Mouse (Mus musculus) cerebellum, postnatal 14 days (tissue): ENCODE results near the gene BC067074.

Source experiments
- DNase-seq, 2 experiments: peaks; one replicate each; pipeline ENCODE4 v3.0.0; 2021; ENCODE audit warnings: mixed read lengths in 2 of 2

BC067074 gene

DNA sequence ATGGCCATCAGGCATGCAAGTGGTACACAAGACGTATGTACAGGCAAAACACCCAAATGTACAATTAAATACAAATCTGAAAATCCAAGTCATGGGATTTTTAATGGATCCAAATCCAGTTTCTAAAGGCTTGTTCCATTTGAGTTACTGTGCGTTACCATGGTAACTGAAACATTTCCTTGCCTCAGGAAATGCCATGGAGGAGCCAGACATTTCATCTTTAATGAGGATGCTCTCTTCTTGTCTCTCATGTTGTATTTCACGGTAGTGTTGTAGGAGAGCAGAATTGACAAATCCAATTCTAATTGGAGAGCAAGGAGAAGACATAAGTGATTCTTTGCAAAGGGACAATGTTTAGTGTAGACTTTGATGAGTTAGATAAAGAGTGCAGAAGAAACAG lies 31.3 kb downstream of the BC067074 start:
- no peak for DNase-seq

DNA sequence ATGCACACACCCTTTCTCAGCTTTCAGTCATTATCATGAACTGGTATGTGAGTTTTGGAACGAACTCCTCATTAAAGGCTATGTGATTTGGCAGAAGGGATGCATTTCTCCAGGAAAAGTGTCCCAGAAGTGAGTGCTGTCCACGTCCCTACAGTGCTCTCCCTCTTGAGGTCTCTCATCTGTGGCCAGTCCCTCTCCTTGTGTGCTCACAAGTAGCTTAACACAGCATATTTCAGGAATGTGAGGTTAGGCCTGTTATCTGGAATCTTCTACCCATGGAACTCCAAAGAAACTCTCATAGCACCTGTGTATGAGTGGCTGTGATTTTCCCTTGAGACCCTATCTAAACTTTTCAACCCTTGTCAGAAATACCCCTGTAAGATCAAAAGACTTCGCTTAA lies 32.7 kb downstream of the BC067074 start:
- no peak for DNase-seq

DNA sequence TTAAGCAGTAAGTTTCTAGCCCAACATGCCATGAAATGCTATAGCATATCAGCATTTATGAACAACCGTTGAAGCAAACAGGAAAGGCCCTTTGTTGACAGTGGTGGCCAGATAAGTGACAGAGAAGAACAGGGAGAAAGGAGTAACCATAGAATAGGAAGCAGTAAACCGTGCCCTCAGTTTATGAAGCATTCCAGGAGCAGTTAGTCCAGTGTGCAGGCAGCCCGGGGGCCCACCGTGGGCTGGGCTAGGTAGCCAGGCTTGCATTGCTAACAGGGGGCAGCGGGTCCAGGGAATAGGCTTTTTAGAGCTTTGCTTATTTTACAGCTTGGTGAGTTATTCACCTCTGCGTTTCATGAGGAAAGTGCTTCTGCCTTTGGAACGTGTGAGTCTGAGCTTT lies 39.3 kb downstream of the BC067074 start:
- no peak for DNase-seq

DNA sequence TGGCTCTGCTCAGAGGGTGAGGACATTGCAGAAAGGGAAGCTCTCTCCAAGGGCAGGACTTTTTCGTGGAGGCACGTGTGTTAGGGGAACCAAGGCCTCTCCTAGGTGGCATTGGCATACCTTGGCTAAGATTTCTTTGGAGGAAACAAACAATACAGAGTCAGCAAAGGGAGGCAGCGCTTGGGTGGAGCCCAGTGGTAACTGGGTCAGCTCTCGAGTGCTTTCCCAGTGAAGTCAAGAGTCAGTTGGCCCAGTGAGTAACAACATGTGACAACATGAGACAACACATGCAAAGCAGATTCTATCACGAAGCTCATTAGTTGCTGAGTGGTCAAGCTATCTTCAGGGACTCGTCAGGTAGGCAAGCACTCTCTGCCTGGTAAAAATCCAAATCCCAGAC lies 40.4 kb downstream of the BC067074 start:
- no peak for DNase-seq

DNA sequence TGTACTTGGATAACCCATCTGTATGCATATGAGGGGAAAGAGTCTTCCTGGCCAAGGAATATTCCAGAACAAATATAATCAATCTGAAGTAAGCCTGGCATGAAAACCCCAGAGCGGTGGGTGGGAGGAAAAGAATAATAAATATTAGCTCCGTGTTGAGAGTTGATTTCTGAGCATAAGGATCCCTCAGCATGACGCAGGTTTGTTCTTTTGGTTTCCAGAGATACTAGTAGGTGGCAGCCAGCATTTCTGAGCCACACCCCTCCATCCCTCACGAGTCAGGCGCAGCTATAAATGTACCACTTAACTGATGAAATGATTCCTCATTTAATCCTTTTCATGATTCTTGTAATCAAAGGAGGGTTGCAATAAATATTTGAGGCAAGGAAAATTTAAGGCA lies 41.0 kb downstream of the BC067074 start:
- DNase-seq: peak in 1 of 2 experiments; percentile 27

DNA sequence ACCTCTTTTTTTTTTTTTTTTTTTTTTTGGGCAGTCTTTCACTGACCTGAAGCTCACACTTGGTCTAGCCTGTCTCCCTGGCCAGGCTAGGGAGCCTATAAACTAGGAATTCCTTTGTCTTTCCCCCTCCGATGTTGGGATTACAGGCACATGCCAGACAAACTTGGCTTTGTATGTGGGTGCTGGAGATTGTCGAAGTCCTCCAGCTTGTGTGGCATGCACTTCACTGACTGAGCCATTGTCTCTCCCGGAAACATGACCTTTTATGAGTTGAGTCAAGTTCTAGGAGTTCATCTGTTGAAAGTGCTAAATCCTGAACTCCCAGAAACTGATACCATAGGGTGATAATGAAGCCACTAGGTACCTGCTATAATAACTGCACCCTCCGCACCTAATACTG lies 41.8 kb downstream of the BC067074 start:
- no peak for DNase-seq

DNA sequence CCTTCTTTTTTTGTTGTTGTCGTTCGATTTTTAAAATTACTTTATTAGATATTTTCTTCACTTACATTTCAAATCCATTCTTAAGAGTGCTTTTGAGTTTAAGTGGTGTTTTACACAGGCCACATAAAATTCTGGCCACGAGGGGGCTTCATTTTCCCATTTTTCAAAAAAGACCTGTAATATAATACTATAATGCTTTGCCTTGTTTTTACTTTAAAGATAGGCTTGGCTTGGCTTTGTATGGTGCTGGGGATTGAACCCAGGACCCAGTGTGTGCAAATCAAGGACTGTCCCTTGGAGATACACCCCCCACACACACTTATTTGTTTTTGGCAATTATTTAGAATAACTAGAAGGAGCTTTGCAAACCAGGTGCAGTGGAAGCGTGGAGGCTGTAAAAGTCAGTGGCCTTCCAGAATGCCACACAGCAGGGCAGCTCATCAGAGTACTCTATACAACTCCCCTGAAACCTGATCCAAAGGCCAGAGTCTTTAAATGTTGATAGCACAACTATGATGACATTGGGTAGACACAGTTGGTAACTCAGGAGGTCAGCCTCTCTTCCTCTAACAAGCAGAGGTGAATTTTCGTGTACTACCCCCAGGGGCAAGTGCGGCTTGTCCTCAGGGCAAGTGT lies 44.4 kb downstream of the BC067074 start:
- DNase-seq: peak; percentile 84

DNA sequence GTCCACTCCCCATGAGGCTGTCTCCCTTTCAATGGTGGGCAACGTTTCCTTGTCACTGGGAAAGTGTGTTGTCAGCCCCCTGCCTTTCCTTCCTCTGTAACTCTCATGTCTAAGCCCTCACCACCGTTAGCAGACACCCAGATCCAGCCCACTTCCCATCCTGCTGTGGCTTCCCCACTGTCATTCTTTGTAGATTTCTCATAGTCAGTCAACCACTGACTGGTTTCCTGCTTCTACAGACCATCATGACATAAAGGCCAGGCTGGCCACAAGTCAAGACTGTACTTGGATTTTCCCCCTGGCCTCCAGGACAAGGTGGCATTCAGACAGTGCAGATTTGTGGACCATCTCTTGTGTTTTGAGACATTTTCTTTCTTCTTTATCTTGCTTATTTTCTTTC lies 47.7 kb downstream of the BC067074 start:
- DNase-seq: no peak

DNA sequence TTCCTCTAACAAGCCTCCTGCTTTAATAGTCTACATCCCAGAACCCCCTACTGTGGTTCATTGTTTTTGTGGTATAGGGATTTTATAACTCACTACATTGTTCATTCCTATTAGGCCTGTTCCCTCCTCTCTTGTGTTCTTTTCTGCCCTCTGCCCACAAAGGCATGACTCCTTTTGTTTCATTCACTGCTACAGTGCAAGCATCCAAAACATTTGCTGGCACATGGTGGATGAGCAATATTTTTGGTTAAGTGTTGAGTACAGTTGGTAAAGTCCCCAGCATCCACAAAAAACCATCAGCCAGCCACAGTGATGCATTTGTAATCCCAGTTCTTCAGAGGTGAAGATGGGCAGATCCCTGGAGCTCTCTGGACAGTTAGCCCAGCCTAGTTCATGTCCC lies 48.2 kb downstream of the BC067074 start:
- DNase-seq: no peak

DNA sequence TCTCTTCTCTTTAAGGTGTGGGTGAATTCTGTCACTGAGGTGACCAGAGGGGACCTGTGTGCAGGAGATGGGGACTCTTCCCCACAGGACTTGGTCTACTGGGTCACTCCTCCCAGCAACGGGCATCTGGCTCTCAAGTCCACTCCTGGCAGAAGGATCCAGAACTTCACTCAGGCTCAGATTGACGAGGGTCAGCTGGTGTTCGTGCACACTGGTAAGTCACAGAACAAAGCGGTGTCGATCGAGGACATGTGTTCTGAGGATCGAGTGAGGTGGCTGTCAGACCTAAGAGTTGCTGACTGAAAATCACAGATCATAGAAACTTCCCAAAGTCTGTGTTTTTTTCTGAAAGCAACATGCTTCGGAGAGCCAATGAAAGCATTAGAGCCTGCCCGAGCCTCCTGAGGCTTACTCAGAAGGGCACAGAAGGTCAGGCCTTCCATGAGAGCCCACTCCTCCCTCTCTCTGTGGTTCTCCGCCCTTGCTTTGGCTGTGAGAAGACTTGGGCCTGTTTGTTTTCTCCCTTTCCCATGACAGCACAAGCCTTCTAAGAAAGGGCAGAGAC lies 49.5 kb downstream of the BC067074 start:
- DNase-seq: no peak

DNA sequence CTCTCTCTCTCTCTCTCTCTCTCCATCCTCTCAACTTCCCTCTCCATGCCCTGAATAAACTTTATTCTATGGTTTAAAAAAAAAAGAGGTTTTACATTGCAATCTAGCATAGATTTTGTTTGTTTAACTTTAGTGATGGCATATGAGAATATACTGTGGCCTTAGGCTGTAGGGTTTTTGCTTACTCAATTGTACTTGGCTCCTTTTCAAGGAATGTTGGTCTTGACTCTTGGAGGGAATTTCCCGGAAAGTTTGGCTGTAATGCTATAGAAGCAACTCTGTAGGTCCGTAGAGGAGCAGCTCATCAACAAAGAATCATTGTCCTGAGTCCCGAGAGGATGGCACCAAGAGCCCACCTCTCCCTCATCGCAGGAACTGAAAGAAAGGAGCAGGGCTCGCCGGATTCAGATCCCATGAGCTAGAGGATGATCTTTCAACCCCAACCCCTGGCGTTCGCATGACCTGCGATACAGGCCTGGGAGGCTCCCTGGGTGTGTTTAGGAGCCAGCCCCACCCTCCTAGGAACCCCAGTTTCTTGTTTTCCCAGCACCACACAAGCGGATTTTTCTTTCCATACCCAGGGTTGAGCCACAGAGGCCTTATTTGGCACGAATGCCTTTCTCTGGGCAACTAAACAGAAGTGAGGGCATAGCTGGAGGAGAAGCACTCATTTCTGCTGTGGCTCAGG lies 57.9 kb downstream of the BC067074 start:
- DNase-seq: no peak

DNA sequence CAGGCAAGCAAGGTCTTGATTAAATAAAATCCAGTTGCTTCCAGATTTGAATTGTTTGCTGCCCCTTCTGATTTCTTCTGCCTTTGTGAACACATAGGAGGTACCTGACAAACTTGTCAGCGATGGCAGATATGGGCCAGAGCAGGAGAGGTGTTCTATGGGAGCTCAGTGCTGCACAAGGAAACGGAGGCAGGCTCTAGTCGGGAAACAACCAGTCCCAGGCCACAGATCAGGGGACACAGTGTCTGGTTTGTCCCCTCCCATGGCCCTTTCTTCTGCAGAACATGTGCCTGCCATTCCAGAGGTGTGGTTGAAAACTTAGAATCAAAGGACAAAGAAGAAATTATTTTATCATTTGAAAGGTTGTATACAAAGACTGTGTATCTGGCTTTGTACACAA lies 60.6 kb downstream of the BC067074 start:
- no peak for DNase-seq

DNA sequence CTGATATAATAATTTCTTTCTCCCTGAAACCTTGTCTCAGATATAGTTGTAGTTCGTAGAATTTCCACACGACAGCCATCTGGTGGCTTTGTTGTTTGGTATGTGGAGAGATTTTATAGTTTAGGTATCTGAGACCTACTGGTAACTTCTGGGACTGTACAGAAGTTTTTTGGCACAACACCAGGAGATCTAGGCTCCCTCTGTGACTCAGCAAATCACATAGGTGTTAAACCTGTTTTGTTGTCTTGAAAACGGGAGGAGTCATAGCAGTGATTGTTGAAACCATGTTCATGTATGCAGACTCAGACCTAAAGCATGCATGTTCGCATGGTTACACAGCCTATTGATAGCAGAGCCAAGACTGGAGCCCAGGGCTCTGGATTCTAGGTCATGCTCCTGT lies 61.0 kb downstream of the BC067074 start:
- DNase-seq: no peak

DNA sequence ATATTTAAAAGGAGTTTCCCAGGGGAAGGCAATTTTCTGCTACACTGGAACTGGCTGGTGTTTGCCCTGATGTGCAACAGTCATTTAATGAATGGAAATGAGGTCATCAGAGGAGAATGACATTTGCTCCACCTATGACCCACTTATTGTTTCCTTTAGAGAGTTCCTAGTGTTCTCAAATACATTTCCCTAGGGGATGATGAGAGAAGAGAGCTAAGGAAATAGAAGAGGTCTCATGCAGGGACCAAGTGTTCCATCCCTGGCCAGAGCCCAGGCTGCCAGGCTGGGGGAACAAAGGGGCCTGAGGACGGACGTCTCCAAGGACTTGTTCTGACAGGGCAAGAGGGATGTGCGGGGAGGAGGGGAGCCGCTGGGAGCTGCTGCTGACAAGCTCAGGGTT lies 62.1 kb downstream of the BC067074 start:
- DNase-seq: peak in 1 of 2 experiments; percentile 17

DNA sequence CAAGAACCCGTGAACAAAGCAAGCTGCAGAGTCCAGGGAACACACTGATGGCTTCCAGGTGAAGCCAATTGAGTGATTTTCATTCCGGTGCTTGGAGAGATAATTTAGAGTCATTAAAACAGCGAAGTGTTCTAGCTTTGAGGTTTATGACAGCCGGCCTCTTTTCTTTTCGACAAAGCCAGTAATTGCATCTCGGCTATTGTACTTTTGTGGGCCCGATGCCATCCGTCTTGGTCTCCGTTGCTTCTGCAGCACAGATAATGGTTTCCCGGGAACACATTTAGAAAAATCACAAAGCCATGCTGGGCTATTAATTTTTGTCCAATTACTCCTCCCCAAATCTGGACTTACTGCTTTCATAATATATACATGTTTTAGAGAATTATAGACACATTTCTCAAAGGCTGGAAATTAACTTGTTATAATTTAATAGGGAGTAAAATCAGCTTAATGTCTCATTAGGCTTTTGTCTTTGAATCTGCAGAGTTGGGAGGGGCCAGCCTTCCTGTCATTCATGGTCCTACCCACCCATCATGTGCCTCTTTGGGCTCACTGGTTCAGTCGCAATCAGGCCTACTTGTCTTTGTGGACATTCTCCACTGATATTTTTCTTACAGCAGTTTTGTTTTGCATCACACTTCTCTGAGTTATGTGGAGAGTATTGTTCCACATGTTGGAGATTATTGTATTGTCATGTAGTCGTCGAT lies 64.6 kb downstream of the BC067074 start:
- no peak for DNase-seq

DNA sequence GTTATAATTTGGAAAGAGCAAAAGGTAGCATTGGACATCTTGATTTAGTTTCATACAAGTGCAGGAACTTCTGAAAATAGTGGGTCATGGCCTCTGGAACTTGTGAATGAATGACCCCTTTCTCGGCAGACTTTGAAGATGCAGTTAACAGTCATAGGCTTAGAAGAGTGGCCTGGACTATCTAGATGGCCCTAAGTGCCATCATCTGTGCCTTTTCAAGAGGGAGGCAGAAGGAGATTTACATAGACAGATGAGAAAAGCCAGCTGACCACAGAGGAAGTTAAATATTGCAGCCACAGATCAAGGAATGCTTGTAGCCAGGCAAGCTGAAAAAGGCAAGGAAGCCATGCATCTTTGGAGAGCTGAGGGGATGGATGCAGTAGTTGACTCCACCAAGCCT lies 66.7 kb downstream of the BC067074 start:
- no peak for DNase-seq

DNA sequence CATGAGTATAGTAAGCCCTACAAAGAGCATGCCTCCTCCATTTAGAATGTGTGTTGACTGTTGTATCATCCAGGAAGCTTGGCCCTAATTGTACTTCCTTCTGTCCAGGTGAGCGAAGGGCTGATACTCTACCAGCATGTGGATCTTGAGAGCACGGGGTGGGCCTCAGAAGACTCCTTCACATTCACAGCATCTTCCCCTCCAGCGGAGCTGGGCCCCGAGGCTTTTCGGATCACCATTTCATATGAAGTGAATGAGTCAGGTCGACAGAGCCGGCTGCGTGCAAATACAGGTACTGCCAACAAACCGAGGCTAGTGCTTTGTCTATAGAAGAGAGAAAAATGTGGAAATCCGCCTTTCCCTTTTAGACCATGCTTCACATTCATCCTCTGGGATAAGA lies 73.0 kb downstream of the BC067074 start:
- no peak for DNase-seq

DNA sequence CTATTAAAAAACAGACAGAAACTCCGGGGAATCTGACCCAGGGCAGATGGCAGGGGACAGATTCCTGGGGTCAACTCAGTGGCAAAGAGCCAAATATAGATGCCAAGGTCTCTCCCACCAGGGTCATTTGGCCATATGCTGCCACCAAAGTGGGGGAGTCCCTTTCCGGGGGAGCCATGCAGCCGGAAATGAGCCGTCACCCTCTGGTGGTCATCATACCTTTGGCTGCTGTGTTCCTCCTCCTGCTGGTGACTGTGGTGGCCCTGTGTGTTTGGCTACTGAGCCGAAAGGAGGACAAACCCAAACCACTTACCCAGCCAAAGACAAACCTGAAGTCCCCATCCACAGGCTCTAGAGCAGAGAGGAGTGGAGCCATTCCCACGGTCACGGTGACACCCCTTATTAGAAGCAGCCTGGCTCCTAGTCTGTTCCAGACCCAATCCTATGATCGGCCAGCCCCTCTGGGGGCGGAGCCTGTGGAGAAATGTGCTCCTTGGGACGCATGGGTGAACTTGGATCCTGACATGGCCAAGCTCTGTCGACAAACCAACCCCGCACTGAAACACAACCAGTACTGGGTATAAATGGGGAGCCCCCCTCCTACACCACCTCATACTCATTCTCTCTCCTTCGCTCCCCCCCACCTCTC lies 76.1 kb downstream of the BC067074 start:
- no peak for DNase-seq

DNA sequence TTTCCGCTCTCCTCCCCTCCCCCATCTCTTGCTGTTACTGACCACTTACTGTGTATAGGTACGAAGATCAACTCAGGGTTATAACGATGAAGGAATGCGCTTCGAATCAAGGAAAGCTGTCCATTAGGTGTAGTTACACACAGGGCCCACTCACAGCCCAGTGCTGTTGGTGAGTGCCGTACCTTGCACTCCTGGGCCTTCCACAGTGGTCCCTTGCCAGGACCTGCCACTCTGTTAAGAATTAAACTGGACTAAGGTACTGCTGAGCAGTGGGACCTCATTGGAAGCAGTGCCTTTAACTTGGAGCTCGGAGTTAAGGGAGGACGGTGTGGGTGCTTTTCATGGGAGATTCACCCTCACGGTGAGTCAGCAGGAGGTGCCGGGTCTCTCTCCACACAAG lies 76.7 kb downstream of the BC067074 start:
- no peak for DNase-seq

DNA sequence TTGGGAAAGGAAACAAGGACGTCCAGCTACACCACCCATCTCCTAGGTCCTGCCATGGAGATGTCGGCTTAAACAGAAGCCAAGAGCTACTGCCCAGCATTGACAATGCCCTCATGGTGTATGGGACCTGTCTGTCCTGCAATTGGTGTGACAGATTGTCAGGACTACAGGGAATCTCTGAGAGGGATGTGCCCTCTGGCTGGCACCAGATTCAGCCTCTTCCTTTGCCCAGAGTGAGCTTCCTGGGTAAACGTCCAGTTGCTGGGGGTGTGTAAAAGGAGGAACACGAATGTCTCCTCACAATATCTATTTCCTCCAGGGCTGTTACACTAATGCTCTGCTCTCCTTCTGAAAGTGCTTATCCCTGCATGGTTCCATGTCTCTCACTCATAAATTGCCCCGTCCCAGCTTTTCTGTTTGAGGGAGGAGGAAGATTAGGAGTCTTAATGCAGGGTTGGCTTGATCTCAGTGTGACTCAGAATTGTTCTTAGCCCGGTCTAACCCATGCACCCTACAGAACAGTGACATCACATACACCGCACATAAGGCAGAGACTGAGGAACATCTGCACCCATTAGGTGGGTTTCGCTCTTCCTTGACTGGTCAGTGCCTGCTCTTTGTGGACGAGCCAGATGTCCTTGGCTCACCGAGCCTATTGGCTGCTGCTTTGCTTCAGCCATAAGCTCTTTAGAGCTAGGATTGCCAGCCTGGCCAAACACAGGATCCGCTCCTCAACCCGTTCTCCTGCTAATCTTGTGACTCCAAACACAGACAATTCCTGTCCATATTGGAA lies 80.5 kb downstream of the BC067074 start:
- DNase-seq: peak; percentile 36 to 50

DNA sequence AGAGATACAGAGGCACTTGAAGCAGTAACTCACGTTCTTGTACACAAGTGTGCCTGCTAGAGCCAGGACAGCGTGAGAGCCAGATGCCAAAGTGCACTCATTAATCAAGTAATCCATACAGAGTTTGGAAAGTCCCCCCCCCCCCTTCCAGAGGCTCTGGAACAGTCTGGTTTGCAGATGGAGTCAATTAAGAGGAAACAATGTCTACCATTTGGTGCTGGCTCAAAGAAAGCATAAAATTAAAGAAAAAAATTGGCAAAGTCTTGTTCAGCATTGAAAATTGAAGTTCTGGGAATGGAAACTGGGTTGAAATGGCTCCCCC lies 81.1 kb downstream of the BC067074 start:
- no peak for DNase-seq

DNA sequence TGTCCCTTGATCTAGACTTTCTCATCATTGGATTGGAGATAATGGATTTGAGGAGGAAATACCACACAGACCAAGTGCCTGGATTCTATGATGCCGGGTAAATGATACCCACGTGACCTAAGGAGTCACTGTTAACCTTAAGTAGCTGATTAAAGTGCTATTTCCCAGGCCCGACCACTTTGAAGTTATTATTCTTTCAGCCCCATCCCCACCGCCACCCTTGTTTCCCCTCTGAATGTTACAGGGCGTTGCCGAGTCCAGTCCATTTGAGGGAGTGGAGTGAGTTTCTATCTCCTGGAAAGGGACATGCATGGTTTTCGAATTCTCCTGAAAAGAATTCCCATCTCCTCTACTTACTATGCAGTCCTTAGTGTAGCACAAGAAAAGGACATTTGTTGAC lies 84.7 kb downstream of the BC067074 start:
- DNase-seq: no peak

DNA sequence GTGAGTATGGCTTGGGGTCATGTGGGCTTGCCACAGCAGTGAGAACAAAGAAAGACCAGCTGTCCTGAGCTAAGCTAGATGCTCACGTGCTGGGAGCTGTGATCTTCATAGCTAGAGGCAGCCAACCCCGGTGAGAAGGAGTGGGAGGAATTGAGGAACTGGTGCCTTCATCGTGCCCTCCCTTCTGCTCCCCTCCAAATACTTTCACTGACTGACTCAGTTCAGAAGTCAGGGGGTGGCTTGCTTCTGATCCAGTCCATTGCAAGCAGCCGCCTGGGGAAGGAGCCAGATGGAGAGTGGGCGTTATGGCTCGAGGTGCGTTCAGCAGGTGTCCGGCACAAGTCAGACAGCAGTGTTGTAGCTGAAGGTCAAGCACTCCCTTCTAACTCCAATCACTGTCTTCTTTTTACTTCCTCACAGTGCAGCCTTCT lies 86.0 kb downstream of the BC067074 start:
- DNase-seq: peak; percentile 28 to 50
